Mouse (Mus musculus) liver, embryonic 16.5 days (tissue): Measurements from ENCODE around the gene Ppm1l. TPM values are rescaled to one million over a fixed set of nuclear protein-coding genes. Genes with fewer than 3 reads are reported as not detected.

Experiments used
- ATAC-seq: fragments of 200-750 bp; cut with Nextera tagmentation; 2 replicates; pipeline ENCODE4 v1.8.0; 2017; ENCODE audit warnings: low read depth, mild to moderate bottlenecking, moderate number of reproducible peaks, moderate library complexity
- H3K27ac ChIP-seq: fragments of 300-500 bp; sonication (generic); 2 replicates; pipeline ENCODE4 v1.5.1; 2014; ENCODE audit warnings: mild to moderate bottlenecking, low read length
- H3K27me3 ChIP-seq: fragments of 300-500 bp; sonication (generic); 2 replicates; pipeline ENCODE4 v1.6.1; 2014; ENCODE audit warnings: low read depth, low read length, mixed read lengths; ENCODE audit not compliant: control insufficient read depth, insufficient read depth
- H3K36me3 ChIP-seq: fragments of 300-500 bp; sonication (generic); 2 replicates; pipeline ENCODE4 v1.6.1; 2014; ENCODE audit warnings: mild to moderate bottlenecking; ENCODE audit not compliant: control insufficient read depth, insufficient read depth
- H3K4me1 ChIP-seq: fragments of 300-500 bp; sonication (generic); 2 replicates; pipeline ENCODE4 v1.6.1; 2014; ENCODE audit warnings: low read depth, low read length, mixed read lengths; ENCODE audit not compliant: control insufficient read depth
- H3K4me2 ChIP-seq: fragments of 300-500 bp; sonication (generic); 2 replicates; pipeline ENCODE4 v1.6.1; 2014; ENCODE audit warnings: low read depth, low read length, mixed read lengths
- H3K4me3 ChIP-seq: fragments of 300-500 bp; sonication (generic); 2 replicates; pipeline ENCODE4 v1.5.1; 2014; ENCODE audit warnings: low read depth, mild to moderate bottlenecking, low read length
- H3K9ac ChIP-seq: fragments of 300-500 bp; sonication (generic); 2 replicates; pipeline ENCODE4 v1.6.1; 2014; ENCODE audit warnings: low read depth, low read length
- H3K9me3 ChIP-seq: fragments of 300-500 bp; sonication (generic); replicated peaks from 2 replicates; pipeline ENCODE4 v1.6.1; 2016; ENCODE audit warnings: low read length; ENCODE audit not compliant: control insufficient read depth
- WGBS: fragments of 180-500 bp; shearing (Covaris S2); extraction: QIAGEN DNeasy Blood & Tissue Kit; methylation state at CpG from one replicate; pipeline ENCODE4 v1.1.7; 2014; ENCODE audit not compliant: insufficient replicate concordance; 5-methylcytosine and 5-hydroxymethylcytosine counted together
- polyA plus RNA-seq: library from polyadenylated mRNA; unstranded; fragments of >200 nt; fragmentation: Nextera tagmentation; extraction: Ambion mirVana; gene quantifications from 2 replicates; pipeline ENCODE4 v1.2.1, GENCODE M21; 2015

Gene Ppm1l
- polyA plus RNA-seq, 1 experiment from 2014 or later, result 4.6 TPM

- Histone ChIP-seq H3K9me3 (no peaks in the 10 kb centered on the region), H3K27ac (no peak overlapping the region), H3K4me1 (no peaks in the 10 kb centered on the region), H3K4me2 (no peak overlapping the region), H3K36me3 (no peaks in the 10 kb centered on the region), H3K9ac (no peak overlapping the region), H3K4me3 (no peak overlapping the region), H3K27me3 (no peaks in the 10 kb centered on the region)
- WGBS, result 66% methylated on average over 4 of the region's 4 CpGs
- no peak for ATAC-seq
Observed at GRCm38 (mm10) chr3:69494233-69495010, 177.8 kb downstream of the Ppm1l start.

GRCm38 (mm10) chr3:69497178-69497577, 180.5 kb downstream of the Ppm1l start:
- H3K9me3 ChIP-seq, result no peaks in the 10 kb centered on the region
- H3K4me1 ChIP-seq, result no peaks in the 10 kb centered on the region; the same call in 1 of the 2 replicates
- 83% methylated on average over 3 of the region's 3 CpGs for WGBS
- H3K36me3 ChIP-seq, result no peaks in the 10 kb centered on the region
- no peak overlapping the region for H3K27ac ChIP-seq
- H3K9ac ChIP-seq, result no peak overlapping the region
- ATAC-seq, result no peak
- H3K27me3 ChIP-seq, result no peaks in the 10 kb centered on the region
- no peak overlapping the region for H3K4me2 ChIP-seq
- H3K4me3 ChIP-seq, result no peak overlapping the region

DNA sequence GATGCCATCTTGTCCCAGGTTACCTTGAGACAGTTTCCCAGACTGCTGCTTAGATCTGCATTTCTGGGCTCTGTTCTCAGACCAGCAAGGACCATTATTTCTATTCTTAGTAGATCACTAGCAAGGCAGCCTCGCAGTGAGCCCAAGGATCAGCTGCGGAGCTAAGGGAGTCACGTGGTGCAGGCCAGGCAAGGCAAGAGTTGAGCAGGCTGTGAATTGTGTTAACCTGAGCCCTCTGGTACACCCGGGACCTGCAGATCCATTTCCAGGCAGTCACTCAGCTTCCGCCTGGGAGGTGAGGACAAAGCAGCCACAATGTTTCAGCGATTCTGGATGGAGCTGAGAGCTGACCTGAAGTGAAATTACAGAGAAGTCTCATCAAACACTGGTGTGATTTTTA, 185.3 kb downstream of the Ppm1l start:
- H3K4me1 ChIP-seq, result no peaks in the 10 kb centered on the region; the same call in 1 of the 2 replicates
- H3K27ac ChIP-seq, result no peak overlapping the region
- H3K27me3 ChIP-seq, result no peaks in the 10 kb centered on the region
- no peaks in the 10 kb centered on the region for H3K9me3 ChIP-seq
- WGBS, result 39% methylated on average over 6 of the region's 6 CpGs
- ATAC-seq, result no peak
- no peaks in the 10 kb centered on the region for H3K36me3 ChIP-seq
- no peak overlapping the region for H3K4me2 ChIP-seq
- no peak overlapping the region for H3K9ac ChIP-seq
- H3K4me3 ChIP-seq, result no peak overlapping the region

GRCm38 (mm10) chr3:69502527-69502926, 185.9 kb downstream of the Ppm1l start:
- H3K4me2 ChIP-seq, result no peak overlapping the region
- no peak overlapping the region for H3K27ac ChIP-seq
- no peaks in the 10 kb centered on the region for H3K36me3 ChIP-seq
- no peak overlapping the region for H3K9ac ChIP-seq
- no peaks in the 10 kb centered on the region for H3K9me3 ChIP-seq
- H3K4me1 ChIP-seq, result no peaks in the 10 kb centered on the region; the same call in 1 of the 2 replicates
- no peaks in the 10 kb centered on the region for H3K27me3 ChIP-seq
- 48% methylated on average over 4 of the region's 4 CpGs for WGBS
- no peak overlapping the region for H3K4me3 ChIP-seq
- no peak for ATAC-seq

DNA sequence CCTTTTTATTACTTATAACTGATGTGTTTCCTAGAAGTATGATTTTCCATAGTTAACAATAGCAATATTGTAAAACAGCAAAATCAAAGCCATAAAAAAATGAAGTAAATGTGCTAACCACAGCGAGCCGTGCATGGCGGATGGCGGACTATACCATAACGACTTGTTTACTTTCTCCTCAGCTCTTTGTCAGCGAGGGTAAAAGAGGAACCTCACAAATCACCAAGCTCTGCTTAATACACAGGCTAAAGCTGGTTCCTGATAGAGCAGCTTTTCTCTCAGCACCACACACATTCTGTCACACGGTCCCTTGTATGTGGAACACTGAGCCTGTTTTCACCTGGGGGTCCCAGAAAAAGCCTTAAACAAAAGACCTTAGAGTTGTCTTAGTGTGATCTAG, 188.4 kb downstream of the Ppm1l start:
- ATAC-seq, result no peak
- H3K27me3 ChIP-seq, result no peaks in the 10 kb centered on the region
- H3K9me3 ChIP-seq, result no peaks in the 10 kb centered on the region
- no peak overlapping the region for H3K9ac ChIP-seq
- H3K4me3 ChIP-seq, result no peak overlapping the region
- no peak overlapping the region for H3K27ac ChIP-seq
- no peaks in the 10 kb centered on the region; the same call in 1 of the 2 replicates for H3K4me1 ChIP-seq
- 29% methylated on average over 7 of the region's 7 CpGs for whole genome bisulfite sequencing
- H3K36me3 ChIP-seq, result no peaks in the 10 kb centered on the region
- H3K4me2 ChIP-seq, result no peak overlapping the region

GRCm38 (mm10) chr3:69506352-69506751, 189.7 kb downstream of the Ppm1l start:
- Histone ChIP-seq H3K36me3 (no peaks in the 10 kb centered on the region), H3K9me3 (no peaks in the 10 kb centered on the region), H3K4me2 (no peak overlapping the region), H3K4me1 (no peaks in the 10 kb centered on the region), H3K27ac (no peak overlapping the region), H3K9ac (no peak overlapping the region), H3K4me3 (no peak overlapping the region), H3K27me3 (no peaks in the 10 kb centered on the region)
- WGBS, result 84% methylated on average over 4 of the region's 4 CpGs
- ATAC-seq, result no peak

DNA sequence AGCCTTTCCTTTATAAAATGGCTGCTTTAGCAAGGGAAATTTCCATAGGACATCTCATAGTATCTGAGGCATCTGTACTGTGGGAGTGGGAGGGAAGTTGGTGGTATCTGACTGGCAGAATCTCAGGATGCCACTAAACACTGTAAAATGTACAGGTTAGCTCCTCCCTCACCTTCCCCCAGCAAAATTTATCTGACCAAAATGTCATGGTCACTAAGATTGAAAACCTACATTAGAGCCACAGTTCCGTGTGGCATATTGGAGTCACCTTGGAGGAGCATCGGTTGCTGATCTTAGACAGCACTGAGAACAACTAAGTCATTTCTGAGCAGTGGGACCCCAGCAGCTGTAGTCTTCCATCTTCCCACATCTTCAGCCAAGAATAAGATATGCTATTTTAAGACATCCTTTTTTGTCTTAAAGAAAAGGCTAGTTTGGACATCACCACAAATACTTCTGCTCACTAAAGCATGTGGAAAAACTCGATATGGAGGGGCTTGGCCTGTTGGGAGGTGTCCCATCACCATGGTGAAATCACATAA, 192.8 kb downstream of the Ppm1l start:
- WGBS, result 68% methylated on average over 3 of the region's 3 CpGs
- no peaks in the 10 kb centered on the region for H3K9me3 ChIP-seq
- ATAC-seq, result no peak

GRCm38 (mm10) chr3:69511881-69512280, 195.2 kb downstream of the Ppm1l start:
- Histone ChIP-seq H3K27me3 (no peaks in the 10 kb centered on the region), H3K4me2 (no peak overlapping the region), H3K9me3 (no peaks in the 10 kb centered on the region), H3K36me3 (no peaks in the 10 kb centered on the region), H3K27ac (no peak overlapping the region), H3K4me3 (no peak overlapping the region), H3K4me1 (no peaks in the 10 kb centered on the region), H3K9ac (no peak overlapping the region)
- no peak for ATAC-seq
- 41% methylated on average over 7 of the region's 7 CpGs for WGBS

More for the DNA sequence above, 192.8 kb downstream of the Ppm1l start:
- no peaks in the 10 kb centered on the region for H3K36me3 ChIP-seq
- no peak overlapping the region for H3K4me2 ChIP-seq
- H3K4me1 ChIP-seq, result no peaks in the 10 kb centered on the region
- H3K9ac ChIP-seq, result no peak overlapping the region
- no peaks in the 10 kb centered on the region for H3K27me3 ChIP-seq
- H3K27ac ChIP-seq, result no peak overlapping the region
- H3K4me3 ChIP-seq, result no peak overlapping the region

GRCm38 (mm10) chr3:69512402-69512801, 195.7 kb downstream of the Ppm1l start:
- Histone ChIP-seq H3K27me3 (no peaks in the 10 kb centered on the region), H3K4me3 (no peak overlapping the region), H3K36me3 (no peaks in the 10 kb centered on the region), H3K9ac (no peak overlapping the region), H3K4me2 (no peak overlapping the region), H3K4me1 (no peaks in the 10 kb centered on the region), H3K9me3 (no peaks in the 10 kb centered on the region), H3K27ac (no peak overlapping the region)
- no peak for ATAC-seq
- WGBS, result 40% methylated on average over 7 of the region's 7 CpGs
